Mouse (Mus musculus): ENCODE data around the gene Oaf. TPM values are rescaled to one million over a fixed set of nuclear protein-coding genes. Genes with fewer than 3 reads are reported as not detected.

Oaf gene
- polyA plus RNA-seq, 1 experiment from 2014 or later: 3.2 TPM

- no peak overlapping the region for H3K4me2 ChIP-seq (ENCODE audit: low read length)
- WGBS: 65% methylated on average over 2 of the region's 2 CpGs
- H3K9me3 ChIP-seq (replicated peaks; ENCODE audit: control insufficient read depth, low read length, poor library complexity, severe bottlenecking): no peaks in the 10 kb centered on the region
- no peak overlapping the region for H3K9ac ChIP-seq (ENCODE audit: low read depth, low read length)
- H3K36me3 ChIP-seq (ENCODE audit: control insufficient read depth, insufficient read depth, low read length): no peaks in the 10 kb centered on the region
- H3K27me3 ChIP-seq (ENCODE audit: control insufficient read depth, insufficient read depth, low read depth, low read length): peaks cover 32% of the 10 kb centered on the region
- H3K27ac ChIP-seq (ENCODE audit: low read length): no peak overlapping the region
- H3K4me1 ChIP-seq (ENCODE audit: control insufficient read depth, insufficient read depth, low read length): peaks cover 8% of the 10 kb centered on the region; the same call in 1 of the 2 replicates
- ATAC-seq: no peak
- no peak overlapping the region for H3K4me3 ChIP-seq (ENCODE audit: low read depth, low read length)
These were observed 1.5 kb downstream of the Oaf start for GRCm38 (mm10) chr9:43238167-43238566.

- no peak overlapping the region for H3K4me3 ChIP-seq (ENCODE audit: low read depth, low read length)
- H3K36me3 ChIP-seq (ENCODE audit: control insufficient read depth, insufficient read depth, low read length): no peaks in the 10 kb centered on the region
- no peak for ATAC-seq
- peaks cover 8% of the 10 kb centered on the region; the same call in 1 of the 2 replicates for H3K4me1 ChIP-seq (ENCODE audit: control insufficient read depth, insufficient read depth, low read length)
- H3K27me3 ChIP-seq (ENCODE audit: control insufficient read depth, insufficient read depth, low read depth, low read length): peaks cover 32% of the 10 kb centered on the region
- 50% methylated on average over 7 of the region's 7 CpGs for WGBS
- H3K4me2 ChIP-seq (ENCODE audit: low read length): no peak overlapping the region
- H3K9ac ChIP-seq (ENCODE audit: low read depth, low read length): no peak overlapping the region
- no peaks in the 10 kb centered on the region for H3K9me3 ChIP-seq (replicated peaks; ENCODE audit: control insufficient read depth, low read length, poor library complexity, severe bottlenecking)
- no peak overlapping the region for H3K27ac ChIP-seq (ENCODE audit: low read length)
These were observed 2.5 kb downstream of the Oaf start for GRCm38 (mm10) chr9:43237111-43237775.

- Histone ChIP-seq H3K27me3 (ENCODE audit: control insufficient read depth, insufficient read depth, low read depth, low read length) (peaks cover 32% of the 10 kb centered on the region), H3K4me3 (ENCODE audit: low read depth, low read length) (no peak overlapping the region), H3K4me2 (ENCODE audit: low read length) (no peak overlapping the region), H3K9me3 (replicated peaks; ENCODE audit: control insufficient read depth, low read length, poor library complexity, severe bottlenecking) (no peaks in the 10 kb centered on the region), H3K36me3 (ENCODE audit: control insufficient read depth, insufficient read depth, low read length) (no peaks in the 10 kb centered on the region), H3K27ac (ENCODE audit: low read length) (no peak overlapping the region), H3K9ac (ENCODE audit: low read depth, low read length) (no peak overlapping the region), H3K4me1 (ENCODE audit: control insufficient read depth, insufficient read depth, low read length) (peaks cover 8% of the 10 kb centered on the region; the same call in 1 of the 2 replicates)
- 93% methylated on average over 7 of the region's 7 CpGs for WGBS
- ATAC-seq: no peak
These were observed 3.1 kb downstream of the Oaf start for GRCm38 (mm10) chr9:43236576-43236975.

GRCm38 (mm10) chr9:43236106-43236505, 3.6 kb downstream of the Oaf start:
- H3K27me3 ChIP-seq (ENCODE audit: control insufficient read depth, insufficient read depth, low read depth, low read length): peaks cover 32% of the 10 kb centered on the region
- H3K4me1 ChIP-seq (ENCODE audit: control insufficient read depth, insufficient read depth, low read length): peaks cover 8% of the 10 kb centered on the region; the same call in 1 of the 2 replicates
- WGBS: 79% methylated on average over 1 of the region's 1 CpGs
- no peak overlapping the region for H3K4me2 ChIP-seq (ENCODE audit: low read length)
- no peak overlapping the region for H3K9ac ChIP-seq (ENCODE audit: low read depth, low read length)
- no peak for ATAC-seq
- no peak overlapping the region for H3K27ac ChIP-seq (ENCODE audit: low read length)
- no peaks in the 10 kb centered on the region for H3K9me3 ChIP-seq (replicated peaks; ENCODE audit: control insufficient read depth, low read length, poor library complexity, severe bottlenecking)
- no peaks in the 10 kb centered on the region for H3K36me3 ChIP-seq (ENCODE audit: control insufficient read depth, insufficient read depth, low read length)
- H3K4me3 ChIP-seq (ENCODE audit: low read depth, low read length): no peak overlapping the region

GRCm38 (mm10) chr9:43235336-43235735, 4.4 kb downstream of the Oaf start:
- WGBS: 91% methylated on average over 6 of the region's 6 CpGs
- Histone ChIP-seq H3K4me2 (ENCODE audit: low read length) (no peak overlapping the region), H3K4me1 (ENCODE audit: control insufficient read depth, insufficient read depth, low read length) (peaks cover 8% of the 10 kb centered on the region; the same call in 1 of the 2 replicates), H3K27me3 (ENCODE audit: control insufficient read depth, insufficient read depth, low read depth, low read length) (peaks cover 29% of the 10 kb centered on the region), H3K9ac (ENCODE audit: low read depth, low read length) (no peak overlapping the region), H3K36me3 (ENCODE audit: control insufficient read depth, insufficient read depth, low read length) (no peaks in the 10 kb centered on the region), H3K9me3 (replicated peaks; ENCODE audit: control insufficient read depth, low read length, poor library complexity, severe bottlenecking) (no peaks in the 10 kb centered on the region), H3K4me3 (ENCODE audit: low read depth, low read length) (no peak overlapping the region), H3K27ac (ENCODE audit: low read length) (no peak overlapping the region)
- ATAC-seq: no peak

- H3K4me1 ChIP-seq (ENCODE audit: control insufficient read depth, insufficient read depth, low read length): peaks cover 4% of the 10 kb centered on the region; the same call in 1 of the 2 replicates
- no peak overlapping the region for H3K27ac ChIP-seq (ENCODE audit: low read length)
- H3K36me3 ChIP-seq (ENCODE audit: control insufficient read depth, insufficient read depth, low read length): no peaks in the 10 kb centered on the region
- H3K27me3 ChIP-seq (ENCODE audit: control insufficient read depth, insufficient read depth, low read depth, low read length): peaks cover 26% of the 10 kb centered on the region
- no peak overlapping the region for H3K9ac ChIP-seq (ENCODE audit: low read depth, low read length)
- no peak overlapping the region for H3K4me2 ChIP-seq (ENCODE audit: low read length)
- ATAC-seq: no peak
- H3K4me3 ChIP-seq (ENCODE audit: low read depth, low read length): no peak overlapping the region
- 85% methylated on average over 5 of the region's 5 CpGs for WGBS
- no peaks in the 10 kb centered on the region for H3K9me3 ChIP-seq (replicated peaks; ENCODE audit: control insufficient read depth, low read length, poor library complexity, severe bottlenecking)
These were observed 5.2 kb downstream of the Oaf start for GRCm38 (mm10) chr9:43234496-43234895.

- Histone ChIP-seq H3K27me3 (ENCODE audit: control insufficient read depth, insufficient read depth, low read depth, low read length) (peaks cover 16% of the 10 kb centered on the region), H3K4me2 (ENCODE audit: low read length) (no peak overlapping the region), H3K9me3 (replicated peaks; ENCODE audit: control insufficient read depth, low read length, poor library complexity, severe bottlenecking) (no peaks in the 10 kb centered on the region), H3K9ac (ENCODE audit: low read depth, low read length) (no peak overlapping the region), H3K4me3 (ENCODE audit: low read depth, low read length) (no peak overlapping the region), H3K36me3 (ENCODE audit: control insufficient read depth, insufficient read depth, low read length) (no peaks in the 10 kb centered on the region), H3K4me1 (ENCODE audit: control insufficient read depth, insufficient read depth, low read length) (no peaks in the 10 kb centered on the region), H3K27ac (ENCODE audit: low read length) (no peak overlapping the region)
- no peak for ATAC-seq
- WGBS: 91% methylated on average over 1 of the region's 1 CpGs
These were observed 6.2 kb downstream of the Oaf start for GRCm38 (mm10) chr9:43233515-43233914.

GRCm38 (mm10) chr9:43233044-43233443, 6.7 kb downstream of the Oaf start:
- H3K9ac ChIP-seq (ENCODE audit: low read depth, low read length): no peak overlapping the region
- H3K36me3 ChIP-seq (ENCODE audit: control insufficient read depth, insufficient read depth, low read length): no peaks in the 10 kb centered on the region
- H3K4me2 ChIP-seq (ENCODE audit: low read length): no peak overlapping the region
- ATAC-seq: no peak
- H3K27me3 ChIP-seq (ENCODE audit: control insufficient read depth, insufficient read depth, low read depth, low read length): peaks cover 11% of the 10 kb centered on the region
- WGBS: 79% methylated on average over 5 of the region's 5 CpGs
- no peaks in the 10 kb centered on the region for H3K4me1 ChIP-seq (ENCODE audit: control insufficient read depth, insufficient read depth, low read length)
- H3K9me3 ChIP-seq (replicated peaks; ENCODE audit: control insufficient read depth, low read length, poor library complexity, severe bottlenecking): no peaks in the 10 kb centered on the region
- no peak overlapping the region for H3K4me3 ChIP-seq (ENCODE audit: low read depth, low read length)
- no peak overlapping the region for H3K27ac ChIP-seq (ENCODE audit: low read length)

GRCm38 (mm10) chr9:43232286-43232685, 7.4 kb downstream of the Oaf start:
- ATAC-seq: no peak
- H3K9ac ChIP-seq (ENCODE audit: low read depth, low read length): no peak overlapping the region
- 13% methylated on average over 5 of the region's 5 CpGs for WGBS
- no peak overlapping the region for H3K4me2 ChIP-seq (ENCODE audit: low read length)
- H3K9me3 ChIP-seq (replicated peaks; ENCODE audit: control insufficient read depth, low read length, poor library complexity, severe bottlenecking): no peaks in the 10 kb centered on the region
- H3K4me1 ChIP-seq (ENCODE audit: control insufficient read depth, insufficient read depth, low read length): no peaks in the 10 kb centered on the region
- H3K4me3 ChIP-seq (ENCODE audit: low read depth, low read length): no peak overlapping the region
- H3K27me3 ChIP-seq (ENCODE audit: control insufficient read depth, insufficient read depth, low read depth, low read length): peaks cover 3% of the 10 kb centered on the region; the same call in 1 of the 2 replicates
- H3K27ac ChIP-seq (ENCODE audit: low read length): no peak overlapping the region
- H3K36me3 ChIP-seq (ENCODE audit: control insufficient read depth, insufficient read depth, low read length): no peaks in the 10 kb centered on the region

Measured in midbrain, embryonic 16.5 days (tissue).